Mouse (Mus musculus) G1E (cell line): ENCODE results near the gene Hivep3.

Experiments
- CTCF ChIP-seq: IDR thresholded peaks from 2 replicates; pipeline ENCODE4 v1.5.1; 2012; ENCODE audit warnings: low read depth, low read length, inconsistent platforms, mixed read lengths
- GATA1 ChIP-seq: IDR thresholded peaks from 2 replicates; pipeline ENCODE4 v1.6.1; 2012; ENCODE audit warnings: borderline replicate concordance, low read length, inconsistent platforms, mixed read lengths
- TAL1 ChIP-seq: conservative IDR thresholded peaks from 2 replicates; pipeline ENCODE4 v1.6.1; 2012; ENCODE audit warnings: low read depth, low read length, inconsistent platforms, mixed read lengths

DNA sequence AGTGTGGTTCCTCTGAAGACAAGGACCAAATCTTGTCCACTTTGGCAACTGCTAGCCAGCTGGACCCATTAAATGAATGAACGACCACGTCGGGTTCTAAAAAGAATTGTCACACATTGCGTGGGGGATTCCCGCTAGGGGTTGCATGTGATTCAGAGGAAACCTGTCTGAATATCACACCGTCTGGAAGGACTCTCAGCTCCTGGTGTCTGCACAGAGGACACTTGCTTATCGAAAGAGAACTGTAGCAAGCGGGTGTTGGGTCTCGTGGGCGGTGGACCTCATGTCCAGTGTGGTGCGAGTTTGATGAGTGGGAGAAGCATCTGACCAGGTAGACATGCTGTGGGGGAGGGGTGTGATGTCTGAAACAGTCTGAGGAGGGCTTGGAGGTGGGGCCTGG is 329.2 kb downstream of the Hivep3 start:
- TF ChIP-seq CTCF, result no peak
- no peak for TF ChIP-seq TAL1
- no peak for TF ChIP-seq GATA1
